Mouse (Mus musculus) cerebral cortex, adult 2 months (tissue): ENCODE data around the gene Gm3138.

Source experiments
- WGBS: fragments of 180-500 bp; shearing (Covaris S2); methylation state at CpG from one replicate; pipeline ENCODE4 v1.1.7; 2018; 5-methylcytosine and 5-hydroxymethylcytosine counted together

Gm3138 gene

DNA sequence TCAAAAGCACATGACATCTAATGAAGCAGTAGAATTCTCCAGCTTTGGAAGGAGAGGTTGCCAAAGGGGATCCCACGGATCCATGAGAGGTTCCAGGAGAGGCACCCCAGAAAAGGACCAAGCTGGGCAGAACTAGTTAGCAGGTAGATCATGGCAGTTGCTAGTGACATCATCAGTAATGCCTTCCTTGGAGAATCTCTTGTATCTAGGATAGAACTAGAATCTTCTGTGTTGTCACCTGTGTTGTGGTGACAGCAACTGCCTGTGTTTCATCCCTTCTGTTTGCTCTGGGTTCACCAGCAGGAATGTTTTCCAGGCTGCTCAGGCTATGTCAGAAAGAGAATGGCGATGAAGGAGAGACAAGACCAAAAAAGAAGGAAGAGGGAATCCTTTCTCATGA is at the start of gene Gm3138:
TSS of gene Gm3138 (plus strand) at position 301 of the 400 bp plus-strand sequence.
- WGBS, result no CpG with 5 or more reads among the region's 2 CpGs

DNA sequence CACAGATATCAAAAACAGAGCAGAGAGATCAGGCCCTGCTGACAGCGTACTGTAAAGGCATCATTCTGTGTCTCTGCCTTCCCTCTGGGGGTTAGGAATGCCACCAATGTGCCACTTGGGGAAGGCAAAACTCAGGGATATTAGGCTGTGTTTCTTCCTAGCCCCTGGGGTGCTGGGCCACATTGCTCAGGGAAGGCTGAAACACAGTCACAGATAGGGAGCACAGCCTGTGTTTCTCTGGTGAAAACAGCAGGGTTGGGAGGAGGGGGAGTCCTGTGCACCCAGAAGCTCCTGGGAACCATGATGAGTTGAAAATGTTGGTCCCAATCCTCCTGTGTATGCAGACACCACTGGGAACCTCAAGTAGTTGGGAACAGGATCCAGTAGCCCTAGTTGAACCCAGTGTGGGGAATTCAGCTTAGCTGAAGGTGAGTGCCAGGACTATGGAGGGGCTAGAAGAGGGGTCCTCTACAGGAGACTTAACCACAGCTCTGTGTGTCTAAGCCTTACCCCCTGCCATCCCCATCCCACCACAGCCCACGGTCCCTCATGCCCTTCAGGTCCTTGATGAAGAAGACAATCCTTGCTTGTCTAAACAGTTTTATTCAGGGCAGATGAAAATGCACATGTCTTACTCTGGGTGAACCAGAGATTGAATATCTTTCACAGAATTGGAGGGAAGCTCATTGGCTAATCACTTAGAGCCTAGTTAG is 20.0 kb downstream of the Gm3138 start:
- 90% methylated on average over 2 of the region's 2 CpGs for WGBS

DNA sequence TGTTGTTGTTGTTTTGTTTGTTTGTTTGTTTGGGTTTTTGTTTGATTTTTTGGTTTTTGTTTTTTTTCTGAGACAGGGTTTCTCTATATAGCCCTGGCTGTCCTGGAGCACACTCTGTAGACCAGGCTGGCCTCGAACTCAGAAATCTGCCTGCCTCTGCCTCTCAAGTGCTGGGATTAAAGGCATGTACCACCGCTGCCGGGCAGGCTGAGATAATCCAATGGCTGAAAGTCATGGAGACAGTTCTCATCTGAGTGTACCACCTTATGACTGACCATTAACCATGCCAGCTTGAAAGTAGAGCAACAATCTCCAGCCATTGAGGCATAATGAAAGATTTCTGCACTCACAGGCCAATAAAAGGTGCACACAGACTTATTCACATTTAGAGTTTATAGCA is 30.4 kb downstream of the Gm3138 start:
- WGBS, result 89% methylated on average over 3 of the region's 3 CpGs
